Mouse (Mus musculus) small intestine, adult 2 months (tissue): ENCODE results near the gene Wfdc13. TPM values are rescaled to one million over a fixed set of nuclear protein-coding genes. Genes with fewer than 3 reads are reported as not detected.

ENCODE experiments used
- H3K27ac ChIP-seq: fragments of 200-500 bp; 2 replicates; pipeline ENCODE4 v1.5.1; 2012; ENCODE audit warnings: low read depth, low read length, control low read depth, inconsistent platforms; ENCODE audit not compliant: insufficient read depth
- H3K27me3 ChIP-seq: fragments of 200-500 bp; 2 replicates; pipeline ENCODE4 v1.6.1; 2012; ENCODE audit warnings: mild to moderate bottlenecking, moderate library complexity, low read length, inconsistent platforms; ENCODE audit not compliant: control insufficient read depth, insufficient read depth
- H3K36me3 ChIP-seq: fragments of 200-500 bp; 2 replicates; pipeline ENCODE4 v1.6.1; 2012; ENCODE audit warnings: mild to moderate bottlenecking, low read length, control low read depth, inconsistent platforms; ENCODE audit not compliant: control insufficient read depth, insufficient read depth
- H3K4me1 ChIP-seq: fragments of 200-500 bp; 2 replicates; pipeline ENCODE4 v1.6.1; 2012; ENCODE audit warnings: low read length, inconsistent platforms, mixed read lengths; ENCODE audit not compliant: control insufficient read depth, insufficient read depth, insufficient read length
- H3K4me3 ChIP-seq: fragments of 200-500 bp; 2 replicates; pipeline ENCODE4 v1.5.1; 2012; ENCODE audit warnings: low read depth, mild to moderate bottlenecking, control low read depth, inconsistent platforms, low read length, moderate library complexity
- CTCF ChIP-seq: fragments of 200-500 bp; IDR thresholded peaks from 2 replicates; pipeline ENCODE4 v1.5.1; 2012; ENCODE audit warnings: low read depth, mild to moderate bottlenecking, control low read depth, inconsistent platforms, low read length, moderate library complexity, mixed read lengths; ENCODE audit not compliant: insufficient replicate concordance, insufficient read length; ENCODE audit errors: extremely low read depth
- POLR2A ChIP-seq: fragments of 200-500 bp; IDR thresholded peaks from 2 replicates; pipeline ENCODE4 v1.6.1; 2012; ENCODE audit warnings: low read depth, mild to moderate bottlenecking, control low read depth, inconsistent platforms, low read length, moderate library complexity
- WGBS: fragments of 180-500 bp; shearing (Covaris S2); methylation state at CpG from one replicate; pipeline ENCODE4 v1.1.7; 2018; 5-methylcytosine and 5-hydroxymethylcytosine counted together
- polyA plus RNA-seq: library from polyadenylated mRNA; depleted of rRNA; stranded (reverse); fragments of >200 nt; gene quantifications from 2 replicates; pipeline ENCODE4 v1.2.3, GENCODE M21; 2012

Wfdc13 gene
- polyA plus RNA-seq, 1 experiment: not detected

DNA sequence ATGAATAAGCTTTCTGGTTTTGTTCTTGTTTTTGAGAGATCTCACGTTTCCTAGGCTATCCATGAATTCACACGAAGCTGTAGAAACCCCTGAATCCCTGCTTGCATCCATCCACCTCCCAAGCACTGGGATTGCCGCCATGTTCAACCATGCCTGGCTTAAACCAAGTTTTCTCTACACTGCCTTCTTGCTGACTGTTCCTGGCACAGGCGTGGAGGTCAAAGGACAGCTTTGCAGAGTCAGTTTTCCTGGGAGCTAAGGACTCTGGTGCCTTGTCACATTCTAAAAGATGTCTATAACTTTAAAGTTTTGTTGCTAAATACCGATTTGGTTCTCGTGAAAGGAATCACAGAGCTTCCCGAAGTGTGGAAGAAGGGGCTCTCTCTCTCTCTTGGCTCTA lies 20.1 kb upstream of the Wfdc13 start:
- H3K4me3 ChIP-seq: no peak overlapping the region
- no peaks in the 10 kb centered on the region for H3K36me3 ChIP-seq
- TF ChIP-seq CTCF: no peak
- no peak for TF ChIP-seq POLR2A
- no peak overlapping the region for H3K27ac ChIP-seq
- no peaks in the 10 kb centered on the region for H3K27me3 ChIP-seq
- 91% methylated on average over 7 of the region's 7 CpGs for WGBS
- H3K4me1 ChIP-seq: no peaks in the 10 kb centered on the region

DNA sequence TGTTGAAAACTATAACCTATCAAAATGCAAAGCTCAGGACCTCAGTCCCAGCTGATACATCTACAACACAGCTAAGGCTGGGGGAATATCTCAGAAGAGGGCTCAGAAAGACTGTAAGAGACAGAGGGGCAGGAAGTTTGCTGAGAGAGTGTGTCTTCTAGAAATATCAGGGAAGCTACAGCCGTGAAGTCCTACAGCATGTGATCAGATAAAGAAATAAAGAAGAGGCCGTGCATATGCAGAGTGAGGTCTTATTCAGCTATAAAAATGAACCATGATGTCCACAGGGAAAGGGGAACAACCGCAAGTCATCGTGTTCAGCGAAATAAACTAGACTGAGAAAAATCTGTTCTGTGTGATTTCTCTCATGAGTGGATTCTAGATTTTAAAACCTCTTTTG lies 14.6 kb upstream of the Wfdc13 start:
- Histone ChIP-seq H3K36me3 (no peaks in the 10 kb centered on the region), H3K27ac (no peak overlapping the region), H3K27me3 (no peaks in the 10 kb centered on the region), H3K4me1 (no peaks in the 10 kb centered on the region), H3K4me3 (no peak overlapping the region)
- no peak for TF ChIP-seq CTCF
- no peak for TF ChIP-seq POLR2A
- 74% methylated on average over 5 of the region's 5 CpGs for WGBS

DNA sequence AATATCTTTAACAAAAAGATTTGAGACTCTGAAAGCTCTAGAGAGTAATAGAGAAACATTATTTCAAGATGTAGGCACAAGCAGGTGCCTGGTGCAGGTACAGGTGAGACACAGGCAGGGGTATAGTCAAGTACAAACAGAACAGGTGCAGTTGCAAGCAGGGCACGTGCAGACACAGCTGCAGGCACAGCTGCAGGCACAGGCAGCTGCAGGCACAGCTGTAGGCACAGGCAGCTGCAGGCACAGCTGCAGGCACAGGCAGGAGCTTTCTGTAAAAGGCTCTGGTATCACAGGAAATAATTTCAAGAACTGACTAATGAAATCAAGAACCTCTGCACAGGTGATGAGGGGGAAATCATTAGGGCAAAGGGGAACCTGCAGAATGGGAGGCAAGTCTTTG lies 14.0 kb upstream of the Wfdc13 start:
- Histone ChIP-seq H3K4me3 (no peak overlapping the region), H3K27me3 (no peaks in the 10 kb centered on the region), H3K4me1 (no peaks in the 10 kb centered on the region), H3K27ac (no peak overlapping the region), H3K36me3 (no peaks in the 10 kb centered on the region)
- TF ChIP-seq POLR2A (no peak), CTCF (no peak)
- 0% methylated on average over 1 of the region's 1 CpGs for WGBS

DNA sequence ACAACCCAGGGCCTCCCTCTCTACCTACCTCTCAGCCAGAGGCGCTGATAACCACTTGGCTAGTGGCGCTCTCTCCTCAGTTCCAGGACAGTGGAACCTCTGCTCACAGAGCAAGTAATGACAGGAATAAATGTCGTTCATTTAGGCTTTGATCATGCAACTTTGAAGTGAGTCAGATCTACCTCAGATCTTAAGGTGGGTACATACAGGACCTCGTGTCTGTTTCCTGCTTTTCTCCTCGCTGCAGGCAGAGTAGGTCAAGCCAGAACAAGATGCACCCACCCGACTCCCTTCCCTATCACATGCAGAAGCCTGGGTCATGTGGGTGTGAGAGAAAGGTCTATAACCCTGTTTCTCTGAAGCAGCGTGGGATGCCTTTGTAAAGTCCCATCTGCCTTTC lies 10.9 kb upstream of the Wfdc13 start, which contains the start of gene Wfdc11:
Gene Wfdc11, minus strand, starts transcription at position 101 of the 400 bp plus-strand sequence.
- Histone ChIP-seq H3K27me3 (no peaks in the 10 kb centered on the region), H3K4me1 (peaks cover 4% of the 10 kb centered on the region), H3K27ac (no peak within 1 kb of the TSS), H3K4me3 (no peak within 1 kb of the TSS), H3K36me3 (no peaks in the 10 kb centered on the region)
- 50% methylated on average over 7 of the region's 7 CpGs for WGBS
- TF ChIP-seq POLR2A: no peak
- TF ChIP-seq CTCF: no peak

DNA sequence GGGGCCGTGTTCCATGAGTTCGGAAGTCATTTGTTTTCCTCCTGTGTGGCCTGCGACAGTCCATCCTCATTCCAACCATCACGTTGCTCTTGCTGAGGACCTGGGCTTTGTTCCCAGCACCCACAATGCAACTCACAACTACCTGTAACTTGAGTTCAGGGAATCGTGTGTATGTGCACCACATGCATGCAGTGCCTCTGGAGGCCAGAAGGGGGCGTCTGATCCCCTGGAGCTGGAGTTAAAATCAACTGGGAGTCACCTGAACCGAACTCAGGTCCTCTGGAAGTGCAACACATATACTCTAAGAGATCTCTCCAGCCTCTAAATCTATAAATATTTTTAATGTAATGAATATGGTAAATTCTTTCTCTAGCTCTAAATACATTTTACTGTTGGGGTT lies 8.8 kb upstream of the Wfdc13 start:
- peaks cover 10% of the 10 kb centered on the region for H3K4me1 ChIP-seq
- no peaks in the 10 kb centered on the region for H3K27me3 ChIP-seq
- no peak overlapping the region for H3K27ac ChIP-seq
- no peaks in the 10 kb centered on the region for H3K36me3 ChIP-seq
- no peak overlapping the region for H3K4me3 ChIP-seq
- WGBS: 80% methylated on average over 7 of the region's 7 CpGs
- peak; percentile 48; the same call in 1 of the 2 replicates for TF ChIP-seq CTCF
- no peak for TF ChIP-seq POLR2A

DNA sequence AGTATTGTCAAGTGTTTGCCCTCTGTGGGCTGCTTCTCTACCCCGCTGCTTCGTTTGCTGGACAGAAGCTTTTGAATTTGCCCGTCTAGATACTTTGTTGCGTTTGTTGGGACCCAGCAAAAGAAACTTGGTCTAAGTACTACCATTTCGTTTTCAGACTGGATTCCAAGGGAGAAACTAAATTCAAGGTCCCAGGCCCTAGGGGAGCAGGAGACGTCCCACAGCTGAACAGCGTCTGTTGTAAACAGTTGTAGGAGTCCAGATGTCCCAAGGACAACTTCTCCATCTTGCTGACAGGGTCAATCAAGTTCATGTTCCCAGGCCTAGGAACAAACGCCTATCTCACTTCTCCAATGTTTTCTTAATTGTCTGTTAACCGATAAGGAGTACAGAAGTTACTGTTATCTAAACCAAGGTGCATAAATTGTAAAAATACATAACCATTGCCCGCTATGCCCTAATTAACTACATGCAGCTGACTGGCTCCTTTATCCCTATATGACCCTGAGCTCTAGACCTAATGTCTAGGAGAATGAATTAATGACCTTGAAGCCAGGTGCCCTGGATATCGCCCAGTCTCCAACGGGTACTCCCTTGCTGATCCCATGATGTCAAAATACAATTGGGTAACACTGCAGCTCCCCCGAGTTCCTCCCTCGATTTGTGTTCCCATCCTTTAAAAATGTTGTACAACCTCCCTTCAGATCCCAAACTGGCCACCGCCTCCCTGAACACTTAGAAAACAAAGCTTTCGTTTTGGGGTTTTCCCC lies 7.8 kb upstream of the Wfdc13 start:
- Histone ChIP-seq H3K27me3 (no peaks in the 10 kb centered on the region), H3K4me1 (peaks cover 10% of the 10 kb centered on the region), H3K36me3 (no peaks in the 10 kb centered on the region), H3K27ac (0 out of 2 replicates have a peak overlapping the region, but pooled peaks have one; percentile 0), H3K4me3 (no peak overlapping the region)
- TF ChIP-seq CTCF (no peak), POLR2A (no peak)
- 24% methylated on average over 16 of the region's 16 CpGs for WGBS

DNA sequence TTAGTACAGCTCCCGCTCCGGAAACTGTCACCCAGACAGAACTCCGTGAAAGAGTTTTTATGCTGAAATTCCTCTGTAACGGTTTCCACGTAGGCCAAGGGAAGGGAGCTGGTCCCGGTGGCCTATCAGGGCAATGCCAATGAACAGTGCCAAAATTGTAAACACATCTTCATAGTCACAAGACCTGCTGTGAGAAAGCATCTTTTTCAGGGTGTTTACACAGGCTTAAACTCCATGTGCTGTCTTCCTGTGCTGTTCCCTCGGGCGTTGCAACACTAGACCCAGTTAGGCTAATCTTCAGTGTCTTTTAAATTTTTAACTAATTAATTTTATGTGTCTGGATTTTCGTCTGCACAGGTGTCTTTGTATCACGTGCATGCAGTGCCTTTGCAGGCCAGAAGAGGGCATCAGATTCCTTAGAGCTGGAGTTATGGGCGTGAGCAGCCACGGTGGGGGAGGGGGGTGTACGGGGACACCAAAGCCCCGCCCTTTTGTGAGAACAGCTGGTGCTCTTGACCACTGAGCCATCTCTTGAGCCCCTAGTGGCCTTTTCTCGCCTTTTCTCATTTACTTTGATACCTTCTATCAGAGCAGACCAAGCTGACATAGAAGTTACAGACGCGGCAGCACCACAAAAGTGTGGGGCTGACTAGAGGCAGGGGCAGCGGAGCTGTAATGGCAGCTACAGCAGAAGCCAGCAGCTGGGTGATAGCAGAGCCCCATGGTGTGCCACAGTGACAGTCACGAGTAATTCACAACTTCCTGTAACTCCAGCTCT lies 5.9 kb upstream of the Wfdc13 start:
- peak overlapping the region; percentile 47; the same call in 1 of the 2 replicates for H3K27ac ChIP-seq
- 9% methylated on average over 19 of the region's 19 CpGs for WGBS

More for the DNA sequence above, 5.9 kb upstream of the Wfdc13 start:
- Histone ChIP-seq H3K27me3 (no peaks in the 10 kb centered on the region), H3K4me3 (peak overlapping the region; percentile 50), H3K4me1 (peaks cover 10% of the 10 kb centered on the region), H3K36me3 (no peaks in the 10 kb centered on the region)
- TF ChIP-seq POLR2A: no peak
- TF ChIP-seq CTCF: peak; percentile 62; the same call in 1 of the 2 replicates
